Mouse (Mus musculus) cerebellum, postnatal 4 days (tissue): Measurements from ENCODE around the gene Fam20a.

Source experiments
- DNase-seq, 2 experiments: peaks; one replicate each; pipeline ENCODE4 v3.0.0; 2022; ENCODE audit warnings: low spot score in 2 of 2, mixed read lengths in 1 of 2

The Fam20a gene

DNA sequence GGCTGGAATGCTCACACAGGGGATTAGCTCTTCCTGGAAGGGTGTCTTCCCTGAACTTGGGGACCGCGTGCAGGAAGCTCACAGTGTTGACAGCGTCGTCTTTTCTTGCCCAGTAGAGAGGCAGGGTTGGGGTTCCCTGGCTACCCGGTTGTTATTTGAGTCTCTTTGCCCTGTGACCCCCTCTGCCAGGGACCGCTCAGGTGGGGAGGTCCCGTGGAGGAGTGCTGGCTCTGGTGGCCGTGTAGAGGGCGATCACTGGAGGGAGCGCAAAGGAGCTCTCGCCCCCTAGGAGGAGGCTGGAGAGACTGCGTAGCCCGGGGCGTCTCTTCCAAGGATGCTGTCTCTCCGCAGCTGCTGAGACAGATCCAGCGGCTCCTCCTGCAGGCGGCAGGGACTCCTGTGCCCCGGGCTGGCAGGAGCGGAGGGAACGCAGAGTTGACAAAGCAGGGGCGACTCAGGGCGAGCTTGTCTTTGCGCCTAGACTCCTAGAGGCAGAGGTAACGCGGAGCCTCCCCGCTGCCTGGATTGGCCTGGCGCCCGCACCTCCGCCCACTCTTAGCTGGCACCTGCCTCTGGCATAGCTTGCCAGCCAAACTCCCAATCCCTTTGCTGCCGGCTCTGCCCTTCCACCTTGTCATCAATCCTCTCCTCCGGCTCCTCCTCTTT, at the start of gene Fam20a:
Gene Fam20a, minus strand, starts transcription at position 499 of the 666 bp plus-strand sequence.
- DNase-seq = peak; percentile 42 to 73

DNA sequence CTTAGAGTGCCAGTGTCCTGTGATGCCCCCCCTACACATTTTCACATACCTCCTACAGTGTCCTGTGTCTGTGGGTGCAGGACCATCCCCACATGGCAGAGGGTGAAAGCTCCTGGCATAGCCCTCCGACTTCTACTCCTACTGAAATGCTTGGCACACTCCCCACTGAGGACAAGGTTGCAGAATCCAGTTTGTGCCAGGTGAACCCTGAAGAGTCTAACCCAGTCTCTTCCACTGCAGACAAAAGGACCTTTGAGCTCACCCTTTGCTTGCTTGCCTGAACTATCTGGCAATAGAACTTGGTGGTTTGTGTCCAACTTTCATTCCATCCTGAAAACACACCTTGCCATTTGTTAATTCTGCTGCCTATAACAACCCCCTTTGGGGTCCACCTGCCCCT, 49.3 kb upstream of the Fam20a start:
- no peak for DNase-seq

DNA sequence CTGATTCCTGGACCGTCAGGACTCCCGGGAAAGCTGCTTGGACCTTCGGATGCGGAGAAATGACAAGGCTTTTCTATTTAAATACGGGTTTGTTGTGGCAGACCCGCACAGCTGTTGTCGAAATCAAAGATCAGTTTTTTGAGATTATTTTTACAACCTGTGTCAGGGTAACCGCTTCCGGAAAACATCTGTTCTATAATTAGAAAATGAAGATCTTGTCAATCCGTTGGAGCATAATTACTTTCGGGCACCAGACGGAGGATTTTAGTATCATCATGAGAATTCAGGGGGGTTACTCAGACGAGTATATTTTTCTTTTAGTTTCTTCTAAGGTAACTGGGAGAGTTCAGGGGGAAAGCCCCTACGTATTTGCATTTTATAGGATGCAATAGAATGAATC, 48.1 kb upstream of the Fam20a start:
- DNase-seq = no peak

GRCm38 (mm10) chr11:109769091-109769490, 47.0 kb upstream of the Fam20a start:
- no peak for DNase-seq

DNA sequence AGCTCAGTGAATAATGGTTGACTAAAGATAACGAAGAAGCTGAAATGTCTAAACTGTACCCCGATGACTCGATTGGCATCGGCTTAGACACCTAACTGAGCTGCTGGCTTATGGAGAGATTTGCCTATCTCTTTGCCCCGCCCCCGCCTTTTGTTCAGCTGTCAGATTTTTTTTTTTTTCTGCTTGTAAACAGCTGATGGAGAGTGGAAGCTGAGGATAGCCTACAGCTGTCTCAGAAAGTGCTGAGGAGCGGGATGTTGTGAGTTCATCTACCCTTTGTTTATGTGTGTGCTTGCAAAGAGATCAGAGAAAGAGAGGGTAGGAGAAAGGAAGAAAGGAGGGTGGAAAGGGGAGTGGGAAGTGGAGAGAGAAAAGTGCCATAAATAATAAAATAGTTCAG, 38.0 kb upstream of the Fam20a start:
- DNase-seq = no peak

GRCm38 (mm10) chr11:109758616-109759215, 36.6 kb upstream of the Fam20a start:
- DNase-seq = no peak

DNA sequence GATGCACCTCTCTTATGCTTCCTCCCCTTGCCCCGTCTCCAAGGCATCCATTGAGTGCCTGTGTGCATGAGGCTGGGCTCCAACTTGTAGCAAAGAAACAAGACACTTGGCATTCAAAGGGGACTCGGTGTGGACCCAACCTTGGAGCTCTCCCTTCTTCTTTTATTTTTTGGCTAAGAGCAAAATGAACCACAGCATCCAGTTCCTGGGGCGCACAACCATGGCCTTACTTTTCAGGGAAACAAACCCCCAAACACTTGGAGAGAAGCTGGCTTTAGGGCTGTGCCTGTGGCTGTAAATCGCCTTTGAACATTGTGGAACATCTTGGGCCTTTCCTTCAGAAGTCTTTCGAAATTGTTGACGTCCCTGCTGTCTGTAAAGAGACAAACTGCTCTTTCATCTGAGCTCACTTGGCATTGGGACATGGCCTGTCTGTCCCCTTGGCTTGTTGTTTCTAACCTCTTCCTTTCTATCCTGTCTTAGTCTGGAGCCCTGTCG, 32.1 kb upstream of the Fam20a start:
- DNase-seq = peak in 1 of 2 experiments; percentile 3

- DNase-seq = no peak
Observed at GRCm38 (mm10) chr11:109751636-109752603, 29.8 kb upstream of the Fam20a start.

- no peak for DNase-seq
Observed at GRCm38 (mm10) chr11:109745210-109745609, 23.1 kb upstream of the Fam20a start.

DNA sequence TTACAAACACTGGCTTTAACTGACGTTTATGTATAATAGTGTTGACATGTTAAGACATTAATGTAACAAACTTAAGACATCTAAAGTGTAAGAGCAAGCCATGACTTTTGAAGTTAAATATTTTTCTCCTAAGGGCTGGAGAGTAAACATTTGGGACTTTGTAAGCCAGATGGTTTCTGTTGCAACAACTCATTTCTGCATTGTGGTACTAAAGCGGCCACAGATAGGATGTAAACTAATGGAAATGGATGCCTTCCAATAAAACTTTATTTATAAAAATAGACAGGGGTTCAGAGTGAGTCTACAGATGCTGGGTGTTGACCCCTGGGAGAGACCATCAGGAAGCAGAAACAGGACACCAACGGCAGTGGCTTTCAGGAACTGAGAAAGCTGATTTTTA, 15.9 kb upstream of the Fam20a start:
- DNase-seq = no peak

DNA sequence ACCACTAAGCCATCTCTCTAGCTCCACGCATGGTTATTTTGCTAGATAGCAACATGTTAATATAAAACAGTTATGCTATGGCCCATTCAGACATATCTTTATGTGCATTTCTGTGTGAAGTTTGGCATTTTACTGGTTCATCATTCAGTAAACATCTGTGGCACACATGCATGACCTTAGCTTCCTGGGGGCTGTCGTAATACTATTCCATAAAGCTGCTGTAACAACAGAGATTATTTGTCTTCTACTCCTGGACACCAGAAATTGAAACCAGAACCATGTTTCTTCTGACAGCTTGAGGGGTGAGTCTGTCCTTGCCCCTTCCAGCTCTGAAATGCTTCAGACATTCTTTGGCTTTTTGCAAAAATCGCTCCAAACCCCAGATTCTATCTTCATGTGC, 14.3 kb upstream of the Fam20a start:
- DNase-seq = no peak

DNA sequence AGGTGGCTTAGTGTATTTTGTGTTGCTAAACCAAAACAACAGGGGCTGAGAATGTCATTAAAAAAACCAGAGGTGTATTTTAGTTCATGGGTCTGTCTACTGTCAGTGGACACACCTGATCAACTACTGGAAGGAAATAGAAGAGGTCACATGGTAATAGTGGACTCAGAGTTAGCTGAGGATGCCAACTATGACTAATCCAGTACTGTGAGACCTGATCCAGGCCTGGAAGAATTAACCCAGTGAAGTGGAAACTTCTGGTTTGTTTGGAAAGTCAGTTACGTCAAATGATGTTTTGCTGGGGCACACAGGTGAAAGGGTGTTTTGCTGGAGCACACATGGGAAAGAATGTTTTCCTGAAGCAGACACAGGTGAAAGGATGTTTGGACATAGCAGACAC, 12.3 kb upstream of the Fam20a start:
- no peak for DNase-seq

- no peak for DNase-seq
Observed at GRCm38 (mm10) chr11:109732726-109733438, 10.8 kb upstream of the Fam20a start.

DNA sequence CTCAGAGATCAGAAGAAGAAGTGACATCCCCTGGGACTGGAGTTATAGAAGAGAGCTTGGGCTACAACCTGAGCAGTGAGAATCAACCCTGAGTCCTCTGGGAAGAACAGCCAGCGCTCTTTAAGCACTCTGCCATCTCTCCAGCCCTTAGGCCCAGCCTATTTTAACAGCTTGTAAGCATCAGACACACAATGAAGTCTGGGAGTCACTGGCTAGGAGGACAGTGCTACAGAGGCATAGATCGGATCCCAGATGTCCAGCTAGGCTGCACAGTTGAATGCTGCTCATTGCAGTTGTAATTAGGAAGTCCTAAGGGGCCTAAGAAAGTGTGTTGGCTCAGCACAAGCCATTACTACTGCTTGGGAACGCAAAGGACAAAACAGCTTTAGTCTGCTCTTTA, 6.3 kb upstream of the Fam20a start:
- no peak for DNase-seq

DNA sequence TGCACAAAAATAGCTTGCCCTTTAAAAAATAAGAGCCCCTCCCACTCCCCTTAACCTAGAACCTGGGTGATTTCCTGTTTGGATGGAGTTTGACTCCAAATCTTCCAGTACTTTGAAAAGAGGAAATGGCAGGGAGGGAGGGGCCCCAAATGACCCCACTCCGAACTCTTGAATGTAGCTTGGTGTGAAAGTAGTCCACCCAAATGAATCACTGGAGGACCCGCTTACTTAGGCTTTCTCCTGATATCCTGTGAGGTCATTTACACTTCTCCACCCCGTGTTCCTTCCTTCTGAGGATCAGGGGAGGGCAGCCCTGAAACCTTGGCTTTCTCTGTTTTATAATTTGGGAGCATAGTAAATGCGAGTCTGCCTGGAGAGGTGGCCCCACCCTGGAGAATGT, 632 bp upstream of the Fam20a start:
- no peak for DNase-seq

DNA sequence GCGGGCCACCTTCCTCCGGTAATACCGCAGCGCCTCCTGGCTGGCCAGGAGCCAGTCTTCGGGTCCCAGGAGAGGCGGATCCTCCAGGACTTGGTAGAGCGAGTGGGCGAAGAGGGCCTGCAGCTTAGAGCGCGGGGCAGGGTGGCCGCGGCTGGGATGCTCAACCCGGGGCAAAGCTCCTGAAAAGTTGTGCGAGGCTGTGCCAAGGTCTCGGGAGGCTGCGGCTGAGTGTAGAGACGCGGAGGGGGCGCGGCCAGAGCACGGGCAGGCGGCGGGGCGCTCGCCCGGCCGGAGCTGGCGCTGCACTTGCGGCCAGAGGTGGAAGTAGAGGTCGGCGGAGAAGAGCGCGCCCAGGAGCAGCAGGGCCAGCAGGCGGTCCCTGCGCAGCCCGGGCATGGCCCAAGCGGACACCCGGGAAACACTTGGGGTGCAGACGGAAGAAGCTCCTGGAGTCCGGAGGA, 729 bp downstream of the Fam20a start:
- peak in 1 of 2 experiments; percentile 17 for DNase-seq

DNA sequence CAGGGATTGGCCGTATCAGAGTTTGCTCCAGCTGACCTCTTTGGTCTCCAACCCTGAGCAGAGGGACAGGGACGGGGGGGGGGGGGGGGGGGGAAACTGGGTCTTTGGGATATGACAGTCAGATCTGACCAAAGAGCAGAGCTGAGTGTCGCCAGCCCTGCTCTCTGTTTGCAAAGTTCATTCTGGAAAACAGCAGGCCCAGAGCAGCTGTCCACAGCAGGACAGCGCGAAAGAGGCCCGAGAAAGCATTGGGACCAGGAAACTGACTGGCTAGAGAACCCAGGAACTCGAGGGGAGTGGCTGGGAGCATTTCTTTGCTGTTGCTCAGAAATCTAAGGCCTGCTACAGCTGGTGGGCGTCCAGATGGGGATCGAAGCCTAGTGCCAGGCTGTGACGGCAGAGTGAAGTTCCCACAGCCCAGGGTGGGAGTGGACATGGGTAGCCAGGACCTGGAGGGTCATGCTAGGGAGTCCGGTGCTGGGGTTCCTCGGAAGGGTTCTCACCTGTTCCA, 1.2 kb downstream of the Fam20a start:
- no peak for DNase-seq

DNA sequence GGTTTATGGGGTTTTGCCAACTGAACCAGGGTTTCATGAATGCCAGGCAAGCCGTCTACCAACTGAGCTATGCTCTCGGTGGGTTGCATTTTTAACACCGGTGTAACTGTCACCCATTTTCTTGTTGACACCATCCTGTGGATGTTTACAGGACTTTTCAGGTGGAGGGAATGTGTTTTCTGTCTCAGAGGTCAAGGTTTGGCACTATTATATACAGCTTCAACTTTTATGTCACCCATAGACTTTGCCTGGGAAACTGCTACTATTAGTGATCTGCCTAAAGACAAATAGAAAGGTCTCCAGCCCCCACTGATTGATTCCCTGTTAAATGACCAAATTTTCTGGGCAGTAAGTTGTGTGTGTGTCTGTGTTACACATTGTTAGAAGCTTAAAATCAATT, 2.7 kb downstream of the Fam20a start:
- DNase-seq = no peak

GRCm38 (mm10) chr11:109717966-109718895, 3.8 kb downstream of the Fam20a start:
- no peak for DNase-seq

- no peak for DNase-seq
Observed at GRCm38 (mm10) chr11:109717448-109717847, 4.6 kb downstream of the Fam20a start.
